Mouse (Mus musculus) left cerebral cortex, postnatal 25 days (tissue): ENCODE data around the gene Ddah2. TPM values are rescaled to one million over a fixed set of nuclear protein-coding genes. Genes with fewer than 3 reads are reported as not detected.
A peak's percentile ranks its signal among the peaks of the same experiment; 100 is the strongest.

Experiments used
- DNase-seq, 2 experiments: peaks; one replicate each; pipeline ENCODE4 v3.0.0; 2022; ENCODE audit warnings: low spot score in 2 of 2, mixed read lengths in 1 of 2
- intact Hi-C: fragments of 180-260 bp; cut with DNase I; formaldehyde crosslinking; loops from one replicate; pipeline ENCODE4 v1.15.1; 2025
- total RNA-seq, 2 experiments: library from RNA; stranded (reverse); gene quantifications; 2 replicates each; pipeline ENCODE4 v1.2.3; 2021

The Ddah2 gene
- 10 to 100 TPM; 12.1 to 12.5 TPM for total RNA-seq

- intact Hi-C loops: loop anchor here (1.0 kb wide), 1 partner anchor 38 kb away; no protein-coding TSS in a partner anchor
- DNase-seq: peak; percentile 59 to 71
Measured at GRCm38 (mm10) chr17:35058911-35059892, at the start of gene Ddah2. Gene Ddah2 (plus strand): TSS chr17:35059035.

GRCm38 (mm10) chr17:35009586-35009985 is 49.2 kb upstream of the Ddah2 start:
- intact Hi-C loops: no loop called here
- no peak for DNase-seq

- intact Hi-C loops: no loop called here
- no peak for DNase-seq
Measured at GRCm38 (mm10) chr17:35011440-35011839, 47.4 kb upstream of the Ddah2 start.

- no peak for DNase-seq
- intact Hi-C loops: no loop called here
Measured at GRCm38 (mm10) chr17:35012430-35012829, 46.4 kb upstream of the Ddah2 start.

GRCm38 (mm10) chr17:35013221-35013620 is 45.6 kb upstream of the Ddah2 start:
- no peak for DNase-seq
- intact Hi-C loops: no loop called here

GRCm38 (mm10) chr17:35015296-35015695 is 43.5 kb upstream of the Ddah2 start:
- intact Hi-C loops: no loop called here
- DNase-seq: no peak

GRCm38 (mm10) chr17:35016376-35016775 is 42.5 kb upstream of the Ddah2 start, which contains the start of gene Vwa7:
Gene Vwa7 (plus strand): TSS chr17:35016579.
- DNase-seq: no peak
- intact Hi-C loops: no loop called here

GRCm38 (mm10) chr17:35016791-35017705 is 41.8 kb upstream of the Ddah2 start:
- intact Hi-C loops: no loop called here
- DNase-seq: no peak

GRCm38 (mm10) chr17:35017706-35018030 is 41.2 kb upstream of the Ddah2 start:
- intact Hi-C loops: no loop called here
- no peak for DNase-seq

- intact Hi-C loops: no loop called here
- DNase-seq: no peak
Measured at GRCm38 (mm10) chr17:35018171-35018570, 40.7 kb upstream of the Ddah2 start.

- intact Hi-C loops: no loop called here
- DNase-seq: no peak
Measured at GRCm38 (mm10) chr17:35019894-35020293, 38.9 kb upstream of the Ddah2 start.

GRCm38 (mm10) chr17:35020551-35020950 is 38.3 kb upstream of the Ddah2 start:
- intact Hi-C loops: no loop called here
- DNase-seq: no peak

GRCm38 (mm10) chr17:35021163-35021808 is 37.5 kb upstream of the Ddah2 start:
- DNase-seq: peak; percentile 75 to 83
- intact Hi-C loops: loop anchor here (1.0 kb wide), 2 partner anchors 38 to 85 kb away; partner anchors contain the start of gene Ddah2

- intact Hi-C loops: loop anchor here (1.0 kb wide), 2 partner anchors 37 to 84 kb away; partner anchors contain the start of gene Ddah2
- DNase-seq: no peak
Measured at GRCm38 (mm10) chr17:35021842-35022477, 36.9 kb upstream of the Ddah2 start.

- DNase-seq: no peak
- intact Hi-C loops: no loop called here
Measured at GRCm38 (mm10) chr17:35022541-35023060, 36.2 kb upstream of the Ddah2 start.

GRCm38 (mm10) chr17:35023221-35023620 is 35.6 kb upstream of the Ddah2 start:
- DNase-seq: no peak
- intact Hi-C loops: no loop called here

- no peak for DNase-seq
- intact Hi-C loops: no loop called here
Measured at GRCm38 (mm10) chr17:35023756-35024155, 35.1 kb upstream of the Ddah2 start.

GRCm38 (mm10) chr17:35024261-35024660 is 34.6 kb upstream of the Ddah2 start:
- intact Hi-C loops: no loop called here

More at GRCm38 (mm10) chr17:35024261-35024660, 34.6 kb upstream of the Ddah2 start:
- DNase-seq: no peak
